Mouse (Mus musculus) forebrain, embryonic 16.5 days (tissue): Measurements from ENCODE around the gene Plekhg2. TPM values are rescaled to one million over a fixed set of nuclear protein-coding genes. Genes with fewer than 3 reads are reported as not detected.

ENCODE experiments used
- polyA plus RNA-seq: library from polyadenylated mRNA; unstranded; fragments of >200 nt; fragmentation: Nextera tagmentation; extraction: Ambion mirVana; gene quantifications from 2 replicates; pipeline ENCODE4 v1.2.1, GENCODE M21; 2015

The Plekhg2 gene
- polyA plus RNA-seq, 1 experiment from 2014 or later: 50.8 TPM

Other genes starting within 250 kb of the Plekhg2 start
- gene 9530053A07Rik, start 243.1 kb downstream of the Plekhg2 start, polyA plus RNA-seq: 0.06 and 0.14 TPM in 2 replicates
- 84.4 and 86.8 TPM in 2 replicates for gene Fbl, start 202.9 kb downstream of the Plekhg2 start, polyA plus RNA-seq
- gene Dyrk1b, start 193.1 kb downstream of the Plekhg2 start, polyA plus RNA-seq: 14.4 and 14.8 TPM in 2 replicates
- gene Eid2, start 104.7 kb downstream of the Plekhg2 start, polyA plus RNA-seq: 3.8 and 4.1 TPM in 2 replicates
- 41.8 and 45.1 TPM in 2 replicates for gene Eid2b, start 94.9 kb downstream of the Plekhg2 start, polyA plus RNA-seq
- 0.16 TPM in 1 of 2 replicates, not detected in the other for gene Selenov, start 81.4 kb downstream of the Plekhg2 start, polyA plus RNA-seq
- gene Dll3, start 70.4 kb downstream of the Plekhg2 start, polyA plus RNA-seq: 9.9 and 10.5 TPM in 2 replicates
- 144 and 146 TPM in 2 replicates for gene Timm50, start 60.5 kb downstream of the Plekhg2 start, polyA plus RNA-seq
- gene Supt5, start 33.9 kb downstream of the Plekhg2 start, polyA plus RNA-seq: 114 and 118 TPM in 2 replicates
- gene Rps16, start 21.9 kb downstream of the Plekhg2 start, polyA plus RNA-seq: 464 and 494 TPM in 2 replicates
- 6.5 and 6.7 TPM in 2 replicates for gene Zfp36, start 7.7 kb upstream of the Plekhg2 start, polyA plus RNA-seq
- 39.9 and 40.2 TPM in 2 replicates for gene Med29, start 20.1 kb upstream of the Plekhg2 start, polyA plus RNA-seq
- 107 and 111 TPM in 2 replicates for gene Paf1, start 20.4 kb upstream of the Plekhg2 start, polyA plus RNA-seq
- gene Gmfg, start 64.8 kb upstream of the Plekhg2 start, polyA plus RNA-seq: 1.7 and 2.2 TPM in 2 replicates
- 9.1 and 10.6 TPM in 2 replicates for gene Lrfn1, start 79.4 kb upstream of the Plekhg2 start, polyA plus RNA-seq
- not detected in 2 replicates for gene Ifnl2, start 137.9 kb upstream of the Plekhg2 start, polyA plus RNA-seq
- not detected in 2 replicates for gene Ifnl3, start 150.2 kb upstream of the Plekhg2 start, polyA plus RNA-seq
- not detected in 2 replicates for gene Sycn, start 168.3 kb upstream of the Plekhg2 start, polyA plus RNA-seq
- gene Nccrp1, start 174.7 kb upstream of the Plekhg2 start, polyA plus RNA-seq: not detected in 2 replicates
- 25.3 and 26.3 TPM in 2 replicates for gene Samd4b, start 225.5 kb upstream of the Plekhg2 start, polyA plus RNA-seq
- 25.5 and 26.7 TPM in 2 replicates for gene Pak4, start 225.6 kb upstream of the Plekhg2 start, polyA plus RNA-seq